12 mouse cellular contexts compared by ENCODE assay signal in the genomic region with DNA sequence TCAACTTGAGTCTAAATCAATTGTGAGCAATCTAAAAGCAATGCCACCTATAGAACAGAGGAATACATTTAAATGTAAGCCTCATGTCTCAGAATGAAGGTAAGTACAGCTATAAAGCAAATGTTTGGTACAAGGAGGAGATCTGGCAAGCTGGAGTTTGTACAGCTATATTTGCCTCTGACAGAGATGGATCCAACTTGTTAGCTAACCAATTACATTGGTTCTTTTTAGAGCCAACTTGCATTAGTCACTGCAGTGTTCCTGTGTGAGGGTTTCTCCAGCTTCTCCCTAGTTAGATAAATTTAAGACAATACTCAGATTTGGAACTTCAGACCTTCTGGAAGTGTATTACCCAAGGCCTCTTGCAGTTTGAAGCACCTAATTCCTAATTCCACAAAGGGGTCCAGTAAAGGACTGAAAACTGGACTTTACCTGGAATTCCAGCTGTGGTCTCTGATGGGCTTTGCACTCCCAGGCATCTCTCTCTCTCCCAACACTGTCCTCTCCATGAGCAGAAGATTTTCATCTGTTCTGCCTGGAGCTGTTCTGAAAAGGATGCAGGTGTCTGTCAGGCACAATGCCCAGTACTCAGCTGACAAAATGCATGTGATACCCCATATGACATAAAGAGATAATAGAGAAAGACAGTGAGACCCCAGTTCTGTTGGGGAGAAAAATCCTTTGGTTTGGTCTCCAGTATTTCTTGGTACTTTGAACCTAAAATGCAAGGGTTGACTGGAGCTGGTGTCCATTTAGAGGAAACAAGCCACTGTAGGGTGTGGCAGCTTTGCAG.
"Had no signal": no experiment of that assay in that cellular context is flagged by ENCODE, and none has a peak within 500 bp of the region (broad histone marks: within the 10 kb centered on the region; RNA-seq: fewer than 3 reads in every experiment).

No protein-coding gene starts in this region.

- DNase-seq: kidney, adult 18-20 months; kidney, adult 9 months; kidney, postnatal 25 days; liver, embryonic 13.5 days; lung, adult 2 months; lung, postnatal 14 days; lung, postnatal 4 days; midbrain, embryonic 14.5 days; right cerebral cortex, postnatal 4 days; thymus, adult 18-20 months; thymus, postnatal 4 days had no signal

- H3K4me3 ChIP-seq: liver, embryonic 13.5 days had no signal

- H3K4me1 ChIP-seq: liver, embryonic 13.5 days had no signal

- H3K27ac ChIP-seq: kidney, postnatal 0 days; liver, embryonic 13.5 days had no signal
